Mouse (Mus musculus) brain, embryonic 14.5 days (tissue): Measurements from ENCODE around the gene As3mt.

ENCODE experiments used
- CTCF ChIP-seq: fragments of 200-500 bp; IDR thresholded peaks from 2 replicates; pipeline ENCODE4 v1.5.1; 2012; ENCODE audit warnings: inconsistent platforms, mild to moderate bottlenecking, moderate library complexity, borderline replicate concordance; ENCODE audit not compliant: insufficient read depth, insufficient read length; ENCODE audit errors: extremely low read depth
- POLR2A ChIP-seq: fragments of 200-500 bp; IDR thresholded peaks from 2 replicates; pipeline ENCODE4 v1.6.1; 2012; ENCODE audit warnings: mild to moderate bottlenecking, inconsistent platforms, borderline replicate concordance; ENCODE audit not compliant: poor library complexity, insufficient read depth, insufficient read length, severe bottlenecking; ENCODE audit errors: extremely low read depth

- no peak for TF ChIP-seq CTCF
- no peak for TF ChIP-seq POLR2A
Observed at GRCm38 (mm10) chr19:46707296-46708151, at the start of gene As3mt.
